Mouse (Mus musculus) liver, embryonic 11.5 days (tissue): ENCODE results near the gene Rcan2. TPM values are rescaled to one million over a fixed set of nuclear protein-coding genes. Genes with fewer than 3 reads are reported as not detected.

ENCODE experiments used
- ATAC-seq: fragments of 200-750 bp; cut with Nextera tagmentation; replicated peaks from 2 replicates; pipeline ENCODE4 v1.8.0; 2017; ENCODE audit warnings: moderate number of reproducible peaks, mild to moderate bottlenecking, moderate TSS enrichment, moderate library complexity; ENCODE audit not compliant: low FRiP score
- DNase-seq: peaks from one replicate; pipeline ENCODE4 v3.0.0-alpha.2; 2017; ENCODE audit warnings: low spot score
- H3K27ac ChIP-seq: fragments of 300-500 bp; sonication (generic); 2 replicates; pipeline ENCODE4 v1.5.1; 2014; ENCODE audit warnings: mild to moderate bottlenecking, low read depth, low read length, control low read depth
- H3K27me3 ChIP-seq: fragments of 300-500 bp; sonication (generic); replicated peaks from 2 replicates; pipeline ENCODE4 v1.6.1; 2014; ENCODE audit warnings: low read length, mixed read lengths; ENCODE audit not compliant: control insufficient read depth, insufficient read depth
- H3K36me3 ChIP-seq: fragments of 300-500 bp; sonication (generic); 2 replicates; pipeline ENCODE4 v1.6.1; 2014; ENCODE audit warnings: mild to moderate bottlenecking, low read length, moderate library complexity, mixed read lengths; ENCODE audit not compliant: control insufficient read depth, insufficient read depth
- H3K4me1 ChIP-seq: fragments of 300-500 bp; sonication (generic); replicated peaks from 2 replicates; pipeline ENCODE4 v1.6.1; 2014; ENCODE audit warnings: low read length, mixed read lengths; ENCODE audit not compliant: control insufficient read depth, insufficient read depth
- H3K4me2 ChIP-seq: fragments of 300-500 bp; sonication (generic); 2 replicates; pipeline ENCODE4 v1.6.1; 2014; ENCODE audit warnings: mild to moderate bottlenecking, control low read depth, moderate library complexity
- H3K4me3 ChIP-seq: fragments of 300-500 bp; sonication (generic); 2 replicates; pipeline ENCODE4 v1.5.1; 2014; ENCODE audit warnings: low read depth, low read length, control low read depth
- H3K9ac ChIP-seq: fragments of 300-500 bp; sonication (generic); 2 replicates; pipeline ENCODE4 v1.6.1; 2014; ENCODE audit warnings: low read depth, low read length, control low read depth
- H3K9me3 ChIP-seq: fragments of 300-500 bp; sonication (generic); 2 replicates; pipeline ENCODE4 v1.6.1; 2016; ENCODE audit warnings: low read length, inconsistent platforms, mixed read lengths; ENCODE audit not compliant: control insufficient read depth
- WGBS: fragments of 180-500 bp; shearing (Covaris S2); extraction: QIAGEN DNeasy Blood & Tissue Kit; methylation state at CpG from one replicate; pipeline ENCODE4 v1.1.7; 2014; 5-methylcytosine and 5-hydroxymethylcytosine counted together
- polyA plus RNA-seq: library from polyadenylated mRNA; unstranded; fragments of >200 nt; fragmentation: Nextera tagmentation; extraction: Ambion mirVana; gene quantifications from 2 replicates; pipeline ENCODE4 v1.2.1, GENCODE M21; 2014

Gene Rcan2
- polyA plus RNA-seq, 1 experiment from 2014 or later, result 3.4 TPM

DNA sequence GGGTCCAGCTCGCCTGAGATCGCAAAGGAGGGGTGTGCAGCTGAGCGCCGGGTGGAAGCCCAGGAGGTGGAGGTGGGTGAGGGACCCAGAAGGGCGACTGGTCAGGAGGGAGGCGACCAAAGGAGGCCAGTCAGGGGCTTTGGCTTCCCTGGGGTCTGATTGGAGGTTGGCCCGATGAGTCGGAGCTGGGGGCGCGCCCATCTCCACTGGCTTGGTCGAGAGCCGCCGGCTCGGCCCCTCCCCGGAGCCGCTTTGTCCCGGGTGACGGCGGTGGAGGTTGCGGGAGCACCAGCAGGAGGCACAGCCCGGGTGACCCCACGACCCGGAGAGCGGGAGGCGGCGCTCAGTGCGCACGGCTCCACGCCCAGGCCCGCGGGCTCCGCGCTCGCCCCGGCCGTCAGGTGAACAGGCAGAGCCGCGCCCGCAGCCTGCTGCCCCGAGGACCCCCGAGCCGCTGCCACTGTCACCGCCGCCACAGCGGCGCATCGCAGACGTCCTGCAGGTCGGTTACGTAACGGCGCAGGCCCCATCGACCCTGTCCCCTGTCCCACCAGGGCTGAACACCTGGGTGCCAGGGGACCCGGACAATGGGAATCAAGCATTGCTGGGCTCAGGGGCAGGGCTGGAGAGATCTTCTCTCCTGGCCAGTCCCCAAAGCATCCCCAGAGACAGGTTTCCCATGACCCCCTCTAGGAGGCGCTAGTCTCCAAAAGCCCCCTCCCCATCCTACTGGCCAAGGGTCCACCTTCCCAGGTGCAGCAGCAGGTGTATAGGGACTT is 633 bp downstream of the Rcan2 start:
- peak overlapping the region; percentile 56 for H3K4me3 ChIP-seq
- DNase-seq (peak; percentile 61), ATAC-seq (peak; percentile 78)
- WGBS, result 1% methylated on average over 44 of the region's 55 CpGs
- no peaks in the 10 kb centered on the region for H3K9me3 ChIP-seq
- H3K27me3 ChIP-seq, result peaks cover 16% of the 10 kb centered on the region
- no peaks in the 10 kb centered on the region for H3K36me3 ChIP-seq
- no peak overlapping the region for H3K27ac ChIP-seq
- H3K4me2 ChIP-seq, result peak overlapping the region; percentile 78
- peak overlapping the region; percentile 20; the same call in 1 of the 2 replicates for H3K9ac ChIP-seq
- H3K4me1 ChIP-seq, result no peaks in the 10 kb centered on the region

DNA sequence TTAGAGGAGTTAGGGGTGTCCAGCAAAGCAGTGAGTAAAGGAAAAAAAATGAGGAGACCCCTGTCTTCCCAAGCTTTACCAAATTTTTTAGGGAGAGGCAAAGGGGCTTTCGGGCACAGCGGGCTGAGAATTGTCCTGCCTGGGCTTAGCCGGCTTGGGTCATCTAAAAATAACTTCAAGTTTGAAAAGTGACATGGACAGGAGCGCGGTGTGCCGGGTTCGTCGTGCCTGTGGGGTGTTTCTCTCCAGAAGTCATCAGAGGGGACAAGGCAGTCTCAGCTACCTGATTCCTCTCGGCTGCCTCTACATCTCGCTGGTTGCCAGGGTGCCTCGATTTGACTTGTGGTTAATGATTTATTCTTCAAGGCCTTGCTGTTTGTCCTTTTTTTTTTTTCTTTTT is 1.3 kb downstream of the Rcan2 start:
- Histone ChIP-seq H3K27me3 (peaks cover 16% of the 10 kb centered on the region), H3K9me3 (no peaks in the 10 kb centered on the region), H3K36me3 (no peaks in the 10 kb centered on the region), H3K27ac (no peak overlapping the region), H3K4me3 (peak overlapping the region; percentile 56), H3K4me1 (no peaks in the 10 kb centered on the region), H3K4me2 (peak overlapping the region; percentile 78), H3K9ac (no peak overlapping the region)
- ATAC-seq (no peak), DNase-seq (peak; percentile 34)
- WGBS, result 49% methylated on average over 11 of the region's 11 CpGs

GRCm38 (mm10) chr17:43803111-43803510 is 2.0 kb downstream of the Rcan2 start:
- Histone ChIP-seq H3K27me3 (peaks cover 16% of the 10 kb centered on the region), H3K4me2 (no peak overlapping the region), H3K27ac (no peak overlapping the region), H3K9ac (no peak overlapping the region), H3K4me1 (no peaks in the 10 kb centered on the region), H3K4me3 (no peak overlapping the region), H3K36me3 (no peaks in the 10 kb centered on the region), H3K9me3 (no peaks in the 10 kb centered on the region)
- no peak for DNase-seq
- ATAC-seq, result no peak
- 69% methylated on average over 2 of the region's 2 CpGs for WGBS

DNA sequence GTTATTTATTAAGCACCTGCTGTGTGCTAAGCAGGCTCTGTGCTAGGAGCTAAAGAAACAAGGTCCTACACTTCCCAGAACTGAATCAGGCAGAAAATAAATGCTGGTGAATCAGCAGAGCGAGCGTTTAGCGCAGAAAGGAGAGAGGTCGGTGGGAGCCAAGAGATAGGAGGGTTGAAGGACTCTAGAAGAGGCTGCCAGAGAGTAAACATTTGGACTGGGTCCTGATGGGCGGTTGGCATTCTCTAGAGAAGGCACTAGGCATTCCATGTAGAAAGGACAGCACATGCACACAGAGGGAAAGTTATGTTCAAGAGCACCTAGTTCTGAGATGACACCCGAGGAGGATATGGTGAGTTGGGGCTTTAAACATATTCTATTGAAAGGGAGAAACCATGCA is 2.6 kb downstream of the Rcan2 start:
- no peak overlapping the region for H3K27ac ChIP-seq
- H3K4me1 ChIP-seq, result no peaks in the 10 kb centered on the region
- ATAC-seq (no peak), DNase-seq (no peak)
- H3K27me3 ChIP-seq, result peaks cover 16% of the 10 kb centered on the region
- H3K4me3 ChIP-seq, result no peak overlapping the region
- no peak overlapping the region for H3K9ac ChIP-seq
- H3K36me3 ChIP-seq, result no peaks in the 10 kb centered on the region
- H3K9me3 ChIP-seq, result no peaks in the 10 kb centered on the region
- no peak overlapping the region for H3K4me2 ChIP-seq
- WGBS, result 70% methylated on average over 6 of the region's 6 CpGs

DNA sequence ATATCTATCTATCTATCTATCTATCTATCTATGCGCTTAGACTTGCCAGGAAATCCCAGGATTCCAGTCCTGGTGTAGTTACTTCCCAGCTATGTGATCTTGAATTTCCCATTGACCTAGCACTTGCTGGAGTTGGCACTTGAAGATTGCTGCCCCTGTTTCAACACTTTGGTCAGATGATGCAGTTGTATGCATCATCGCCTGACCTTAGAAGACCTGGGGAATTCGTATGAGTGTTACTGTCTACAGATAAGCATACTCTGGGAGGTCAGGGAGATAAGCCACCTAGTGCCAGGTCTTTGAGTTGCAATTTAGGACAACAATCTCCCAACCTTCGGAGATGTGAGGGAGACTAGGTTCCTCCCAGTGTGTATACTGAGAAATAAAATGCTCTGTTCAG is 5.7 kb downstream of the Rcan2 start:
- H3K4me2 ChIP-seq, result no peak overlapping the region
- DNase-seq, result no peak
- H3K9me3 ChIP-seq, result no peaks in the 10 kb centered on the region
- no peak for ATAC-seq
- no peaks in the 10 kb centered on the region for H3K36me3 ChIP-seq
- no peak overlapping the region for H3K9ac ChIP-seq
- no peak overlapping the region for H3K27ac ChIP-seq
- WGBS, result 69% methylated on average over 4 of the region's 4 CpGs
- no peak overlapping the region for H3K4me3 ChIP-seq
- H3K27me3 ChIP-seq, result peaks cover 14% of the 10 kb centered on the region
- no peaks in the 10 kb centered on the region for H3K4me1 ChIP-seq

DNA sequence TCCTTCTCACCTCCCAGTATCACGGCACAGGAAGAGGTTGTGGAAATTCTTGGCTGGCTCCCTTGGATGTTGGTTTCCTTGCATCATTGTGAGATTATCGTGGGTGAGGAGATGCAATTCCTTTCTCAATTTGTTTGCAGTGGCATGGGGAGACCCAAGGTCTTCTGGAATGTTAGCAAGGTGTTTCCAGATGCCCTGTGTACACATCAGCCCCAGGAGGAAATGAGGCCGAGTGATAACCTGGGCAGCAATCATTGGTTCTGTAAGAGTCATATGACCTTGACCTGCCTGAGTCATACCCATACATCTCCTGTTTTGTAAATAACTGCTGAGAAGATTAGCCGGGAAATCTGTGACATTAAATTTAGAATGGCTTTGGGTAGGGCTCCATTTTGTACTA is 10.3 kb downstream of the Rcan2 start:
- Histone ChIP-seq H3K27me3 (no peaks in the 10 kb centered on the region), H3K4me1 (no peaks in the 10 kb centered on the region), H3K27ac (no peak overlapping the region), H3K4me3 (no peak overlapping the region), H3K36me3 (no peaks in the 10 kb centered on the region), H3K4me2 (no peak overlapping the region), H3K9ac (no peak overlapping the region), H3K9me3 (no peaks in the 10 kb centered on the region)
- DNase-seq (no peak), ATAC-seq (no peak)
- WGBS, result 55% methylated on average over 4 of the region's 4 CpGs

DNA sequence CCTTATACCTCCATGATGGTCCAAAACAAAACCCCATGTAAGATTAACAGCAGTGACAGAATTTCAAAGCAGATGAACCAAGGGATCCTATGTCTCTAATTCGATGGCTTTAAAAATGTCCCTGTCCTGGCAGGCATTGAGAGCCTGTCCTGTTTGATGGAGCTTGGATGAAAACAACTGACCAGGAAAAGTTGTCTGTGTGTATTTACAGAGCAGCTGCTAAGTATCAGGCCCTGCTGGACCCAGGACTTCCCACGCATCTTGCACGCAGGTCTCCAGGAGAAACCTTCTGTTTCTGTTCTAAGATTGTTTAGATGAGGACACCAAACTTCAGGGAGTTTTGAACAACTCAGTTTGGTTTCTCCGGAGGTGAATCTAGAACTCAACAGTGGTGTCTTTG is 14.2 kb downstream of the Rcan2 start:
- H3K9ac ChIP-seq, result no peak overlapping the region
- H3K27ac ChIP-seq, result no peak overlapping the region
- WGBS, result 78% methylated on average over 4 of the region's 4 CpGs
- no peak for DNase-seq
- H3K27me3 ChIP-seq, result no peaks in the 10 kb centered on the region
- no peak overlapping the region for H3K4me2 ChIP-seq
- ATAC-seq, result no peak
- H3K36me3 ChIP-seq, result no peaks in the 10 kb centered on the region
- no peaks in the 10 kb centered on the region for H3K9me3 ChIP-seq
- no peak overlapping the region for H3K4me3 ChIP-seq
- H3K4me1 ChIP-seq, result no peaks in the 10 kb centered on the region

DNA sequence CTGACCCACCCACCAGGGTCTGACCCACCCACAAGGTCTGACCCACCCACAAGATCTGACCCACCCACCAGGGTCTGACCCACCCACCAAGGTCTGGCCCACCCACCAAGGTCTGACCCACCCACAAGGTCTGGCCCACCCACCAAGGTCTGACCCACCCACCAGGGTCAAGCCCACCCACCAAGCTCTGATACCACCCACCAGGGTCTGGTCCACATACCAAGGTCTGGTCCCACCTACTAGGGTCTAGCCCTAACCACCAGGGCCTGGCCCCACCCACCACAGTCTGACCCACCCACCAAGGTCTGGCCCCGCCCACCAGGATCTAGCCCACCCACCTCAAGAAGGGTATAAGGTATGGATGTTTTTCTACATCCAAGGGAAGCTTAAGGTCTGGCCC is 15.3 kb downstream of the Rcan2 start:
- 75% methylated on average over 1 of the region's 1 CpGs for WGBS

GRCm38 (mm10) chr17:43817171-43817570 is 16.0 kb downstream of the Rcan2 start:
- 84% methylated on average over 10 of the region's 10 CpGs for WGBS
- no peaks in the 10 kb centered on the region for H3K9me3 ChIP-seq
- H3K36me3 ChIP-seq, result no peaks in the 10 kb centered on the region
- H3K4me3 ChIP-seq, result no peak overlapping the region
- no peaks in the 10 kb centered on the region for H3K27me3 ChIP-seq
- no peak overlapping the region for H3K9ac ChIP-seq
- H3K4me2 ChIP-seq, result no peak overlapping the region
- ATAC-seq (no peak), DNase-seq (no peak)
- no peaks in the 10 kb centered on the region for H3K4me1 ChIP-seq
- H3K27ac ChIP-seq, result no peak overlapping the region

More for the DNA sequence above, 15.3 kb downstream of the Rcan2 start:
- ATAC-seq, result no peak
- H3K4me3 ChIP-seq, result no peak overlapping the region
- H3K9me3 ChIP-seq, result no peaks in the 10 kb centered on the region
- no peak overlapping the region for H3K4me2 ChIP-seq
- H3K27ac ChIP-seq, result no peak overlapping the region
- H3K9ac ChIP-seq, result no peak overlapping the region
- no peaks in the 10 kb centered on the region for H3K4me1 ChIP-seq
- no peaks in the 10 kb centered on the region for H3K27me3 ChIP-seq
- no peaks in the 10 kb centered on the region for H3K36me3 ChIP-seq
- no peak for DNase-seq
